Mouse (Mus musculus): Measurements from ENCODE around the gene Krt26. TPM values are rescaled to one million over a fixed set of nuclear protein-coding genes. Genes with fewer than 3 reads are reported as not detected.
A peak's percentile ranks its signal among the peaks of the same experiment; 100 is the strongest.

Krt26 gene
- polyA plus RNA-seq, 1 experiment from 2014 or later, result not detected

- Histone ChIP-seq H3K36me3 (replicated peaks; ENCODE audit: insufficient read depth, low read length) (no peaks in the 10 kb centered on the region), H3K27ac (ENCODE audit: low read depth) (no peak overlapping the region), H3K4me3 (ENCODE audit: low read depth, low read length) (no peak overlapping the region), H3K4me1 (ENCODE audit: insufficient read depth) (no peaks in the 10 kb centered on the region), H3K27me3 (ENCODE audit: insufficient read depth, low read length) (0 out of 2 replicates have a peak, but pooled peaks cover 2% of the 10 kb centered on the region), H3K9ac (replicated peaks) (no peak overlapping the region), H3K4me2 (ENCODE audit: low read depth, low read length) (no peak overlapping the region), H3K9me3 (ENCODE audit: low read length) (no peaks in the 10 kb centered on the region)
- 45% methylated on average over 10 of the region's 10 CpGs for WGBS (ENCODE audit: insufficient replicate concordance)
- no peak for ATAC-seq
- no peak for TF ChIP-seq EP300 (IDR thresholded peaks at IDR 0.05; ENCODE audit: low read depth)
- peak; percentile 22; the same call in 1 of the 2 replicates for TF ChIP-seq CTCF (IDR thresholded peaks at IDR 0.05; ENCODE audit: low read depth)
- DNase-seq, result peak; percentile 26
Measured at GRCm38 (mm10) chr11:99366791-99367190, 29.0 kb upstream of the Krt26 start.

- Histone ChIP-seq H3K27me3 (ENCODE audit: insufficient read depth, low read length) (0 out of 2 replicates have a peak, but pooled peaks cover 2% of the 10 kb centered on the region), H3K4me1 (ENCODE audit: insufficient read depth) (no peaks in the 10 kb centered on the region), H3K27ac (ENCODE audit: low read depth) (no peak overlapping the region), H3K4me3 (ENCODE audit: low read depth, low read length) (no peak overlapping the region), H3K9me3 (ENCODE audit: low read length) (no peaks in the 10 kb centered on the region), H3K9ac (replicated peaks) (no peak overlapping the region), H3K4me2 (ENCODE audit: low read depth, low read length) (no peak overlapping the region), H3K36me3 (replicated peaks; ENCODE audit: insufficient read depth, low read length) (no peaks in the 10 kb centered on the region)
- DNase-seq, result peak; percentile 31
- TF ChIP-seq EP300 (IDR thresholded peaks at IDR 0.05; ENCODE audit: low read depth), result no peak
- TF ChIP-seq CTCF (IDR thresholded peaks at IDR 0.05; ENCODE audit: low read depth), result peak; percentile 75
- 19% methylated on average over 9 of the region's 9 CpGs for WGBS (ENCODE audit: insufficient replicate concordance)
- no peak for ATAC-seq
Measured at GRCm38 (mm10) chr11:99364412-99364811, 26.6 kb upstream of the Krt26 start.

- no peaks in the 10 kb centered on the region for H3K4me1 ChIP-seq (ENCODE audit: insufficient read depth)
- no peak overlapping the region for H3K27ac ChIP-seq (ENCODE audit: low read depth)
- no peak overlapping the region for H3K4me2 ChIP-seq (ENCODE audit: low read depth, low read length)
- H3K4me3 ChIP-seq (ENCODE audit: low read depth, low read length), result no peak overlapping the region
- H3K27me3 ChIP-seq (ENCODE audit: insufficient read depth, low read length), result 0 out of 2 replicates have a peak, but pooled peaks cover 2% of the 10 kb centered on the region
- DNase-seq, result no peak
- no peak for ATAC-seq
- TF ChIP-seq CTCF (IDR thresholded peaks at IDR 0.05; ENCODE audit: low read depth) (no peak), EP300 (IDR thresholded peaks at IDR 0.05; ENCODE audit: low read depth) (no peak)
- no peak overlapping the region for H3K9ac ChIP-seq (replicated peaks)
- 59% methylated on average over 8 of the region's 8 CpGs for WGBS (ENCODE audit: insufficient replicate concordance)
- no peaks in the 10 kb centered on the region for H3K9me3 ChIP-seq (ENCODE audit: low read length)
- no peaks in the 10 kb centered on the region for H3K36me3 ChIP-seq (replicated peaks; ENCODE audit: insufficient read depth, low read length)
Measured at GRCm38 (mm10) chr11:99361423-99361822, 23.7 kb upstream of the Krt26 start.

GRCm38 (mm10) chr11:99351004-99351403 is 13.2 kb upstream of the Krt26 start, which contains the start of gene Krt27:
Gene Krt27, minus strand, starts transcription at chr11:99351104.
- no peaks in the 10 kb centered on the region for H3K36me3 ChIP-seq (replicated peaks; ENCODE audit: insufficient read depth, low read length)
- 78% methylated on average over 12 of the region's 12 CpGs for WGBS (ENCODE audit: insufficient replicate concordance)

DNA sequence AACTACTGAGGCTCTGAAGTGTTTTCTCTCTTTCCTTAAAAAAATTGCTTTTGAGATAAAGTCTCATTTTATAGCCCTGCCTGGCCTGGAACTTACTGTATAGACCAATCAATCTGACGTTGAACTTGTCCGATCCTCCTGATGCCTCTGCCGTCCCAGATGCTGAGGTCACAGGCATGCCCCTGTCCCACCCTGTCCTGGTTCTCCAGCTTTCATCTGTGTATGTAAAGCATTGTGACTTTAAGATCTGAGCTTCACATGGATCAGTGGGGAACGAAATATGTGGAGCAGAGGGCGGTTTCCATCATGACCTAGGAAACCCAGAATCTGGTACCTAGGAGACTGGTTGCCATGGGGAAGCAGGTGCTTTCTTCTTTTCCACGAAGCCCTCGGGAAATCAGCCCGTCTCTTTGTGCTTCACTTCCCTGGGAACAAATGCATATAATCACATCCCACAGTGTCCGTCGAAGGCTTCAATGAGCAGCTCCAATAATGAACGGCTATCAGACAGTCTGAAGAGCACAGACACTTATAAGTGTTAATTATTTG is 1.6 kb upstream of the Krt26 start:
- H3K27ac ChIP-seq (ENCODE audit: low read depth), result no peak overlapping the region
- no peak for DNase-seq
- 71% methylated on average over 11 of the region's 11 CpGs for WGBS (ENCODE audit: insufficient replicate concordance)
- H3K4me1 ChIP-seq (ENCODE audit: insufficient read depth), result no peaks in the 10 kb centered on the region
- H3K27me3 ChIP-seq (ENCODE audit: insufficient read depth, low read length), result no peaks in the 10 kb centered on the region
- no peaks in the 10 kb centered on the region for H3K9me3 ChIP-seq (ENCODE audit: low read length)
- no peak for ATAC-seq
- H3K4me3 ChIP-seq (ENCODE audit: low read depth, low read length), result no peak overlapping the region
- no peak overlapping the region for H3K9ac ChIP-seq (replicated peaks)
- TF ChIP-seq EP300 (IDR thresholded peaks at IDR 0.05; ENCODE audit: low read depth) (no peak), CTCF (IDR thresholded peaks at IDR 0.05; ENCODE audit: low read depth) (no peak)
- H3K36me3 ChIP-seq (replicated peaks; ENCODE audit: insufficient read depth, low read length), result no peaks in the 10 kb centered on the region
- H3K4me2 ChIP-seq (ENCODE audit: low read depth, low read length), result no peak overlapping the region

More at GRCm38 (mm10) chr11:99351004-99351403, 13.2 kb upstream of the Krt26 start, which contains the start of gene Krt27:
- H3K27ac ChIP-seq (ENCODE audit: low read depth), result no peak within 1 kb of the TSS
- H3K4me3 ChIP-seq (ENCODE audit: low read depth, low read length), result no peak within 1 kb of the TSS
- no peak within 1 kb of the TSS for H3K4me2 ChIP-seq (ENCODE audit: low read depth, low read length)
- no peaks in the 10 kb centered on the region for H3K4me1 ChIP-seq (ENCODE audit: insufficient read depth)
- H3K9ac ChIP-seq (replicated peaks), result no peak within 1 kb of the TSS
- H3K27me3 ChIP-seq (ENCODE audit: insufficient read depth, low read length), result no peaks in the 10 kb centered on the region
- no peak for TF ChIP-seq EP300 (IDR thresholded peaks at IDR 0.05; ENCODE audit: low read depth)
- no peak for TF ChIP-seq CTCF (IDR thresholded peaks at IDR 0.05; ENCODE audit: low read depth)
- no peaks in the 10 kb centered on the region for H3K9me3 ChIP-seq (ENCODE audit: low read length)
- no peak for ATAC-seq
- DNase-seq, result no peak

DNA sequence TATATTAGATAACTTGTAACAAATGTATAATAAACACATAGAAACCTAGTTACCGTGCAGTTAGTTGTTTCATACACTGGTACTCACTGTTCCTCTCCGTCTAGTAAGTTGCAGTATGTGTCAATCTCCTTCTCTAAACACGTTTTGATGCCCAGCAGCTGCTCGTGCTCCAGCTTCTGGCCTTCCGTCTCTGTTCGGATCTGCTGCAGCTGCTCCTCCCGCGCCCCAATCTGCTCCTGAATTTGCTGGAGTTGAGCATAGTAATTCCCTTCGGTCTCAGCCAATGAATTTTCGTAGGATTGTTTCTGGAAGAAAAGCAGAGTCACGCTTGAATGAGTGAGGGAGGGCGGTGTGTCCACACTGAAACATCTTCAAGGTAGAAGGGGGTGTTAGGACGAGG is 4.3 kb downstream of the Krt26 start:
- H3K36me3 ChIP-seq (replicated peaks; ENCODE audit: insufficient read depth, low read length), result no peaks in the 10 kb centered on the region
- no peaks in the 10 kb centered on the region for H3K4me1 ChIP-seq (ENCODE audit: insufficient read depth)
- DNase-seq (no peak), ATAC-seq (no peak)
- 77% methylated on average over 13 of the region's 13 CpGs for WGBS (ENCODE audit: insufficient replicate concordance)
- H3K27me3 ChIP-seq (ENCODE audit: insufficient read depth, low read length), result no peaks in the 10 kb centered on the region
- H3K4me3 ChIP-seq (ENCODE audit: low read depth, low read length), result no peak overlapping the region
- TF ChIP-seq CTCF (IDR thresholded peaks at IDR 0.05; ENCODE audit: low read depth) (no peak), EP300 (IDR thresholded peaks at IDR 0.05; ENCODE audit: low read depth) (no peak)
- no peaks in the 10 kb centered on the region for H3K9me3 ChIP-seq (ENCODE audit: low read length)
- H3K27ac ChIP-seq (ENCODE audit: low read depth), result no peak overlapping the region
- no peak overlapping the region for H3K4me2 ChIP-seq (ENCODE audit: low read depth, low read length)
- H3K9ac ChIP-seq (replicated peaks), result no peak overlapping the region
